Mouse (Mus musculus): ENCODE data around the gene Nr1d1. TPM values are rescaled to one million over a fixed set of nuclear protein-coding genes. Genes with fewer than 3 reads are reported as not detected.

The Nr1d1 gene
- total RNA-seq (2021): 100 to 1,000 TPM; 226 to 232 TPM
- long read RNA-seq, experiment 1, transcript Nr1d1-201 (8 exons, 2,721 nt): major isoform, 51 of 89 reads
- long read RNA-seq, experiment 1, partial matches to known transcripts: 28 of 89 reads
- long read RNA-seq, experiment 1, other reads (novel, unspliced or antisense): 9 of 89 reads
- long read RNA-seq, experiment 2, transcript Nr1d1-201 (8 exons, 2,721 nt): major isoform, 10 of 65 reads
- long read RNA-seq, experiment 2, partial matches to known transcripts: 51 of 65 reads
- long read RNA-seq, experiment 2, other reads (novel, unspliced or antisense): 4 of 65 reads

GRCm38 (mm10) chr11:98774582-98775347 is at the start of gene Nr1d1:
Gene Nr1d1, minus strand, starts transcription at chr11:98775333.
- peak in 1 of 2 experiments; percentile 99 for DNase-seq (ENCODE audit: low spot score in 2 of 2)

GRCm38 (mm10) chr11:98820968-98821367 is 45.8 kb upstream of the Nr1d1 start:
- no peak for DNase-seq (ENCODE audit: low spot score in 2 of 2)

- no peak for DNase-seq (ENCODE audit: low spot score in 2 of 2)
These were observed 41.6 kb upstream of the Nr1d1 start for GRCm38 (mm10) chr11:98816706-98817239.

GRCm38 (mm10) chr11:98810686-98811085 is 35.6 kb upstream of the Nr1d1 start:
- DNase-seq (ENCODE audit: low spot score in 2 of 2): no peak

- DNase-seq (ENCODE audit: low spot score in 2 of 2): peak; percentile 96 to 97
These were observed 34.5 kb upstream of the Nr1d1 start for GRCm38 (mm10) chr11:98809457-98810290.

- DNase-seq (ENCODE audit: low spot score in 2 of 2): no peak
These were observed 33.3 kb upstream of the Nr1d1 start for GRCm38 (mm10) chr11:98808417-98808816.

- no peak for DNase-seq (ENCODE audit: low spot score in 2 of 2)
These were observed 29.5 kb upstream of the Nr1d1 start, which contains the start of gene Casc3 for GRCm38 (mm10) chr11:98804605-98805004. Gene Casc3, plus strand, starts transcription at chr11:98804905.

GRCm38 (mm10) chr11:98797909-98798308 is 22.8 kb upstream of the Nr1d1 start:
- DNase-seq (ENCODE audit: low spot score in 2 of 2): no peak

- no peak for DNase-seq (ENCODE audit: low spot score in 2 of 2)
These were observed 22.2 kb upstream of the Nr1d1 start for GRCm38 (mm10) chr11:98797306-98797705.

- peak; percentile 55 to 59 for DNase-seq (ENCODE audit: low spot score in 2 of 2)
These were observed 21.5 kb upstream of the Nr1d1 start for GRCm38 (mm10) chr11:98796515-98797216.

GRCm38 (mm10) chr11:98795714-98796514 is 20.8 kb upstream of the Nr1d1 start:
- peak; percentile 54 to 56 for DNase-seq (ENCODE audit: low spot score in 2 of 2)

- DNase-seq (ENCODE audit: low spot score in 2 of 2): peak; percentile 89
These were observed 20.0 kb upstream of the Nr1d1 start, which contains the start of gene Msl1 for GRCm38 (mm10) chr11:98795015-98795713. Gene Msl1, plus strand, starts transcription at chr11:98795516.

- peak; percentile 74 to 77 for DNase-seq (ENCODE audit: low spot score in 2 of 2)
These were observed 19.4 kb upstream of the Nr1d1 start for GRCm38 (mm10) chr11:98794469-98795014.

GRCm38 (mm10) chr11:98792081-98792480 is 16.9 kb upstream of the Nr1d1 start:
- no peak for DNase-seq (ENCODE audit: low spot score in 2 of 2)

GRCm38 (mm10) chr11:98791448-98791847 is 16.3 kb upstream of the Nr1d1 start:
- DNase-seq (ENCODE audit: low spot score in 2 of 2): no peak

GRCm38 (mm10) chr11:98790631-98791205 is 15.6 kb upstream of the Nr1d1 start:
- no peak for DNase-seq (ENCODE audit: low spot score in 2 of 2)

- DNase-seq (ENCODE audit: low spot score in 2 of 2): no peak
These were observed 14.7 kb upstream of the Nr1d1 start for GRCm38 (mm10) chr11:98789824-98790223.

GRCm38 (mm10) chr11:98789219-98789807 is 14.2 kb upstream of the Nr1d1 start:
- DNase-seq (ENCODE audit: low spot score in 2 of 2): peak in 1 of 2 experiments; percentile 57

All from adrenal gland, adult 18-20 months (tissue).